Mouse (Mus musculus) hindbrain, embryonic 16.5 days (tissue): ENCODE measurements around the gene Gm21985. TPM values are rescaled to one million over a fixed set of nuclear protein-coding genes. Genes with fewer than 3 reads are reported as not detected.
"Not testable (repeated sequence)": the region's sequence is repeated elsewhere in the genome, so short reads cannot be mapped to it uniquely, and the experiment has no call there.

ENCODE experiments used
- ATAC-seq: fragments of 200-750 bp; cut with Nextera tagmentation; 2 replicates; pipeline ENCODE4 v1.8.0; 2017; ENCODE audit warnings: moderate TSS enrichment, moderate library complexity
- H3K27ac ChIP-seq: fragments of 300-500 bp; sonication (generic); 2 replicates; pipeline ENCODE4 v1.5.1; 2014; ENCODE audit warnings: low read depth, mild to moderate bottlenecking, control low read depth, low read length, moderate library complexity
- H3K27me3 ChIP-seq: fragments of 300-500 bp; sonication (generic); replicated peaks from 2 replicates; pipeline ENCODE4 v1.6.1; 2014; ENCODE audit warnings: low read length; ENCODE audit not compliant: control insufficient read depth, insufficient read depth
- H3K36me3 ChIP-seq: fragments of 300-500 bp; sonication (generic); 2 replicates; pipeline ENCODE4 v1.6.1; 2014; ENCODE audit warnings: mild to moderate bottlenecking, low read length, moderate library complexity, mixed read lengths; ENCODE audit not compliant: control insufficient read depth, insufficient read depth
- H3K4me1 ChIP-seq: fragments of 300-500 bp; sonication (generic); 2 replicates; pipeline ENCODE4 v1.6.1; 2014; ENCODE audit warnings: low read depth, low read length; ENCODE audit not compliant: control insufficient read depth, insufficient read depth
- H3K4me2 ChIP-seq: fragments of 300-500 bp; sonication (generic); 2 replicates; pipeline ENCODE4 v1.6.1; 2014; ENCODE audit warnings: mild to moderate bottlenecking, low read length, control low read depth, moderate library complexity
- H3K4me3 ChIP-seq: fragments of 300-500 bp; sonication (generic); 2 replicates; pipeline ENCODE4 v1.5.1; 2014; ENCODE audit warnings: mild to moderate bottlenecking, low read length, control low read depth, moderate library complexity
- H3K9ac ChIP-seq: fragments of 300-500 bp; sonication (generic); 2 replicates; pipeline ENCODE4 v1.6.1; 2014; ENCODE audit warnings: low read depth, mild to moderate bottlenecking, control low read depth, low read length, moderate library complexity
- H3K9me3 ChIP-seq: fragments of 300-500 bp; sonication (generic); 2 replicates; pipeline ENCODE4 v1.6.1; 2014; ENCODE audit warnings: mild to moderate bottlenecking, low read length, moderate library complexity; ENCODE audit not compliant: control insufficient read depth
- WGBS: fragments of 180-500 bp; shearing (Covaris S2); extraction: QIAGEN DNeasy Blood & Tissue Kit; methylation state at CpG from one replicate; pipeline ENCODE4 v1.1.7; 2014; 5-methylcytosine and 5-hydroxymethylcytosine counted together
- polyA plus RNA-seq: library from polyadenylated mRNA; unstranded; fragments of >200 nt; fragmentation: Nextera tagmentation; extraction: Ambion mirVana; gene quantifications from 2 replicates; pipeline ENCODE4 v1.2.1, GENCODE M21; 2015

Gm21985 gene
- polyA plus RNA-seq, 1 experiment from 2014 or later: not detected

DNA sequence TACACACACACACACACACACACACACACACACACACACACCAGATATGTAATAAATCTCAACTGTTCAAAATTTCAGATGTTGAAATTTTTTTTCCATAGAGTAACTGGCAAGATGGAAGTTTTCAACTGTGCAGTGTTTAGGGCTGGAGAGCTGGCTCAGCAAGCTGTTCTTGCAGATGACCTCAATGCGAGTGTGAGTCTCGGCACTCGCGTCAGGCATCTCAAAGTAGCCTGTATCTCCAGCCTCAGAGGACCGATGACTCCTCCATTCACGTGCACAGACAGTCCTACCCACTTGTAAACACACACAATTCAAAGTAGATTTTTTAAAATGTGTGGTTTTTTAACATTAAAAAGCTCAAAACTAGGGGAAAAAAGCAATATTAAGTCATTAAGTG is 7.4 kb downstream of the Gm21985 start:
- no peak for ATAC-seq
- peaks cover 6% of the 10 kb centered on the region for H3K4me1 ChIP-seq
- H3K9ac ChIP-seq: no peak overlapping the region
- no peaks in the 10 kb centered on the region for H3K27me3 ChIP-seq
- H3K4me3 ChIP-seq: no peak overlapping the region
- H3K27ac ChIP-seq: no peak overlapping the region
- WGBS: 94% methylated on average over 6 of the region's 6 CpGs
- H3K9me3 ChIP-seq: no peaks in the 10 kb centered on the region
- H3K36me3 ChIP-seq: no peaks in the 10 kb centered on the region
- no peak overlapping the region for H3K4me2 ChIP-seq

DNA sequence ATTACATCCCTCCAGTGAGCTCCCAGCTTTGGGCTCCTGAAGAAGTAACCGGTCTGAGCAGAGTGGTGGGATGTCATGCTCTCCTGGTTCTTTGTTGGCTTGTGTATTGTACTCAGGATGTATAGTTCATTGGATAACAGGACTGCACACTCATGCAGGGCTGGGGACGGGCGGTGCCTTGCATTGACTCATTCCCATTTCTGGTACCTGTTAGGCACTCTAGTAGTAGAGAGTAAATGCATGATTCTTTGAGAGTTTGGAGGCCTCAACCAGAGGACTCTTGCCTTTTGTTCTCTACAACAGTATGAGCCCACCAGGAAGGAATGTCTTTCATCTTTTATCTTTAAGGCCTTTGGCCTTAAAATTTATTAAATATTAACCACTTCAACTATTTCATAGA is 10.8 kb downstream of the Gm21985 start:
- no peaks in the 10 kb centered on the region for H3K4me1 ChIP-seq
- H3K9ac ChIP-seq: no peak overlapping the region
- no peak overlapping the region for H3K27ac ChIP-seq
- H3K4me3 ChIP-seq: no peak overlapping the region
- H3K27me3 ChIP-seq: no peaks in the 10 kb centered on the region
- no peak overlapping the region for H3K4me2 ChIP-seq
- 85% methylated on average over 3 of the region's 3 CpGs for WGBS
- no peaks in the 10 kb centered on the region for H3K36me3 ChIP-seq
- no peak for ATAC-seq
- H3K9me3 ChIP-seq: no peaks in the 10 kb centered on the region

DNA sequence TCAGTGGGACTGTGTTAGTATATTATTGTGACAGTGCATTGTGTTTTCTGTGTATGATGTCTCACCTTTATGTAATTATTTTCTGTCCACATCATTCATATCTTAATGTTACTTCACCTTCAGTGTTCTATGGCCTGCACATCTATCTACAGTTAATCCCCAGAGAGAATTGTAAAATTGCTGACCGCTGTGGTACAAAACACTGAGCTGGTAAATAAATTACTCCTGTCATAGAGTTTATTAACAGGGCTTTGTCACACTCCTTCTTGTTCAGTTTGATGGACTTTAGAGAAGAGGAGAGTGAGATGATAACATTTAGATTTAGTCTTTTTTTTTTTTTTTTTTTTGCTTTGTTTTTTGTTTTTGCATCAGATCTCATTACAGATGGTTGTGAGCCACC is 16.7 kb downstream of the Gm21985 start:
- H3K4me3 ChIP-seq: no peak overlapping the region
- H3K9me3 ChIP-seq: no peaks in the 10 kb centered on the region
- 80% methylated on average over 1 of the region's 1 CpGs for WGBS
- no peak for ATAC-seq
- no peaks in the 10 kb centered on the region for H3K27me3 ChIP-seq
- H3K27ac ChIP-seq: no peak overlapping the region
- H3K9ac ChIP-seq: no peak overlapping the region
- no peak overlapping the region for H3K4me2 ChIP-seq
- H3K4me1 ChIP-seq: peaks cover 8% of the 10 kb centered on the region
- H3K36me3 ChIP-seq: no peaks in the 10 kb centered on the region

DNA sequence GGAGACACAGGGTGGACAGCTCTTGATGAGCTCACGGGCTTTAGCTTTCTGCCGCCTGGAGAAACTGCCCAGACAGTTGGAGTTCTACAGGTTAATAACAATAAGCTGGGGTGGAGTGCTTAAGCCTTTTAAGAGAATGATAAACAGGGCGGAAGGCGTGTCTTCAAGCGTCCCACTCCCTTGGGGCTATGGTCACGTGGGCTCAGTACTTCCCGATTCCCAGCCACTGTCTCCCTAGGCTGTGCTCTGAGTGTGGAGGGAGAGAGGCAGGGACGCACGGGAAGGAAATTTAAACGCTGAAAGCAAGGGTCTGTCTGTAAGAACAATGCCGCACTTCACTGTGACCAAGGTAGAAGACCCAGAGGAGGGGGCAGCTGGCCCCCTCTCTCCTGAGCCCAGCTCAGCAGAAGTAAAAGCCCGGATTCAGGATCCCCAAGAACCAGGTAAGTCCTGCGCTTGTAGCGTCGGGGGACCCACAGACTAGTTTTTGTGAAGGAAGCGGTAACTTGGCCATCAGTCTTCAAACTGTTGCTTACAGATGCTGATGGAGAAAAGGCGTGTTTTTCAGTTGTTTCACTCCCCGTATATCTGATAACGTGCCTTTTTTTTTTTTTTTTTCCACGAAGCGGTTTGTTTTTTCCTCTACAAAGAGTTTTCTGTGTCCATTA is 18.4 kb downstream of the Gm21985 start:
- under 1% methylated on average over 21 of the region's 21 CpGs for WGBS

DNA sequence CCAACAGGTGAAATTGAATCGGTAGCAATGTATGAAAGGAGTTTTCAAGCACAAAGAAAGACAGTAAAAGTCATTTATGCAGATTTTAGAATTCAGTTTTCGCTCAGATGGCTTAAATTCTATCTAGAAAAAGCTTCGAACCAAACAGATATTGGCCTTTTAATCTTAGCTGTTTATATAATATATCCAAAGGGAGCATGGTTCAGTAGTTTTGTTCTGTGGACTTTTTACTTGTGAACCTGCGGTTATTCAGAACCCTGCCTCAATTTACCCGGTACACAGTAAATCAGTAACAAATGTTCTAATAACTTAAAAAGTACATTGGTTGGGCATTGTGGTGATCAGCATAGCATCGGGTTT is 18.9 kb downstream of the Gm21985 start:
- Histone ChIP-seq H3K9ac (no peak overlapping the region), H3K36me3 (no peaks in the 10 kb centered on the region), H3K4me2 (peak overlapping the region; percentile 87), H3K4me3 (peak overlapping the region; percentile 42; the same call in 1 of the 2 replicates), H3K9me3 (no peaks in the 10 kb centered on the region), H3K27me3 (no peaks in the 10 kb centered on the region), H3K27ac (no peak overlapping the region), H3K4me1 (peaks cover 8% of the 10 kb centered on the region)
- ATAC-seq: no peak
- WGBS: 64% methylated on average over 6 of the region's 6 CpGs

More for the DNA sequence above, 18.4 kb downstream of the Gm21985 start:
- no peak overlapping the region for H3K27ac ChIP-seq
- no peaks in the 10 kb centered on the region for H3K36me3 ChIP-seq
- peak overlapping the region; percentile 87 for H3K4me2 ChIP-seq
- H3K9ac ChIP-seq: peak overlapping the region; percentile 52
- ATAC-seq: peak; percentile 90
- H3K4me3 ChIP-seq: peak overlapping the region; percentile 42
- no peaks in the 10 kb centered on the region for H3K9me3 ChIP-seq
- H3K4me1 ChIP-seq: peaks cover 8% of the 10 kb centered on the region
- no peaks in the 10 kb centered on the region for H3K27me3 ChIP-seq

DNA sequence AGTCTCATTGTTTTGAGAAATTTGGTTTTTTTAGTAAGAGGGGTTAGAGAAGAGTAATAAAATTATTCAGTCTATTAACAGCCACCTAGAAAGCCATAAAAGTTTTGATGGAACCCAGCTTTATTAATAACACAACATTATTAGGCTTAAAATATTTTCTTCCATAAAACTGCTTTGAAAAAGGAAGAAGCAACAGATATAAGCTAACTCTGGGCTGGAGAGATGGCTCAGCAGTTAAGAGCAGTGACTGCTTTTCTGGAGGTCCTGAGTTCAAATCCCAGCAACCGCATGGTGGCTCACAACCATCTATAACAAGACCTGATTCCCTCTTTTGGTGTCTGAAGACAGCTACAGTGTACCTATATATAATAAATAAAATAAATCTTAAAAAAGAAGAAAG is 19.9 kb downstream of the Gm21985 start:
- WGBS: 97% methylated on average over 1 of the region's 1 CpGs
- ATAC-seq: not testable (repeated sequence)

DNA sequence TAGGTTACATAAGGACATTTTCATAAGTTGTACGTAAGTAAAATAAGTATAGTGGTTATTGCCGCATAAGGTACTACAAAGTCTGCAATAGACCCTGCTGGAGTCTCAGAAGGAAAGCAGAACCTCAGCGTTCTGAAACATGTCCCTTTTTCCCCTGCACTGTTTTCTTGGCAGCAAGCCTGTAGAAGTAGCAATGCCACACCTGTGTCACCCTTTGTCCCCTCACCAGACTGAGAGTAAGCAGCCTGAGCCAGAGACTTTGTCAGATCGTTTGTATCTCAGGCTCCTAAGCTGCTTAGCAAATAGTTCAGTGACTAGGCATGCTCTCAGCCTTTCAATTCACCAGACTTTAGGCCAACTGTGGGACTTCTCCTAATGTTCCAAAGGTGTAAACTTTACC is 20.9 kb downstream of the Gm21985 start:
- peaks cover 8% of the 10 kb centered on the region for H3K4me1 ChIP-seq
- H3K9me3 ChIP-seq: no peaks in the 10 kb centered on the region
- no peaks in the 10 kb centered on the region for H3K27me3 ChIP-seq
- 67% methylated on average over 4 of the region's 4 CpGs for WGBS
- ATAC-seq: no peak
- H3K4me2 ChIP-seq: no peak overlapping the region
- H3K4me3 ChIP-seq: no peak overlapping the region
- no peak overlapping the region for H3K27ac ChIP-seq
- no peak overlapping the region for H3K9ac ChIP-seq
- no peaks in the 10 kb centered on the region for H3K36me3 ChIP-seq

More for the DNA sequence above, 19.9 kb downstream of the Gm21985 start:
- not testable (repeated sequence) for H3K9me3 ChIP-seq, H3K4me1 ChIP-seq, H3K36me3 ChIP-seq, H3K27me3 ChIP-seq, H3K4me3 ChIP-seq, H3K9ac ChIP-seq, H3K4me2 ChIP-seq, H3K27ac ChIP-seq

DNA sequence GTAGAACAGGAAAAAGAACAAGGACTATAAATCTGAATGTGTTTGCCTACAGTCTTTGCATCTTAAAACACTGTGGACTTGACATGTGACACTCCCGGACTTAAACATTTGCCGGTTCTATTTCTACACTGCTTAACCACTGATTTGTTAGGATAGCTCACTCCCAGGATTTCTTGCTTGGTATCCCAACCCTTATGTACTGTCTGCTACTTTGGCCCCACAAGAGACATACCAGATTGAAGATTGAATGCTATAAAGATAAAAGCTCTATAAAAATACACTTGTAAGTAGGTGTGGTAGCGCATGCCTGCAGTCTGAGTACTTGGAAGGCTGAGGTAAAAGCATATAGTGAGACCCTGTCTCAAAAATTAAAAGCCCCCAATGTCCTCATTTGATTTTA is 23.4 kb downstream of the Gm21985 start:
- H3K9me3 ChIP-seq: no peaks in the 10 kb centered on the region
- no peaks in the 10 kb centered on the region for H3K27me3 ChIP-seq
- no peaks in the 10 kb centered on the region for H3K36me3 ChIP-seq
- H3K9ac ChIP-seq: no peak overlapping the region
- peaks cover 4% of the 10 kb centered on the region for H3K4me1 ChIP-seq
- H3K27ac ChIP-seq: no peak overlapping the region
- WGBS: 95% methylated on average over 3 of the region's 3 CpGs
- H3K4me2 ChIP-seq: no peak overlapping the region
- no peak overlapping the region for H3K4me3 ChIP-seq
- no peak for ATAC-seq

DNA sequence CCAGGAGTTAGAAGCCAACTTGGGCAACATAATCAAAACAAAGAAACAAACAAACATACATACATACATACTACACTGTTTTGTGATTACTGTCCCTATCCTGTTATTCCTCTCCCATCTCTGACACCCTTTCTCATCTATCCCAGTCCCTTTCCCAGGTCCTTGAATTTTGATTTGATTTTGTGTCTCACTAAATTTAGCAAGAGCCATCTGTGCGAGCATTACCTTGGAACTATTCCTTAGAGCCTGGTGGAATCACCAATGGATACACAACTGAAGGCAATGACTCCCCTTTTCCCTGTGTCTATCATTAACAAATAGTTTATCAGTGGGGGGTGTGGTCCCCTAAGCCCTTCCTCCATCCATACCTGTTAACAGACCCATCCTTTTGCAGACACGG is 26.7 kb downstream of the Gm21985 start:
- 86% methylated on average over 2 of the region's 2 CpGs for WGBS
- no peak for ATAC-seq
- Histone ChIP-seq H3K27me3 (no peaks in the 10 kb centered on the region), H3K4me2 (no peak overlapping the region), H3K4me1 (no peaks in the 10 kb centered on the region), H3K27ac (no peak overlapping the region), H3K9me3 (no peaks in the 10 kb centered on the region), H3K36me3 (no peaks in the 10 kb centered on the region), H3K4me3 (no peak overlapping the region), H3K9ac (no peak overlapping the region)

DNA sequence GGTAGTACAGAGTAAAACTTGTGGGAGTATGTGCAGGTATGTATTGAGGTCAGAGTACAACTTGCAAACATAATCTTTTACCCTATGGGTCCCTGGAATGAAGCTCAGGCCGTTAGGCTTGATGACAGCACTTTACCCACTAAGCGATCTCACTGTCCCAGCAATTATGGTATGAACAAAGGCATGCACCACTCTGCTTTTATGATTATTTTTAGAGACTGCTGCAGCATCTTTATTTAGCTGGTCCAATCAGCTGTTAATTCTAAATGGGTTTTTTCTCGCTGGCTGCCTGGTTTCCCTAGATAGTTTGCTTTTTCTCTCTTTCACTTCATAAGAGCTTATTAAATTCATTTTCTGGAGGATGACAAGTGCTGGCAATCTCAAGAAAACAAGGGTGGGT is 30.1 kb downstream of the Gm21985 start:
- H3K27ac ChIP-seq: no peak overlapping the region
- 72% methylated on average over 3 of the region's 3 CpGs for WGBS
- no peaks in the 10 kb centered on the region for H3K4me1 ChIP-seq
- no peaks in the 10 kb centered on the region for H3K9me3 ChIP-seq
- no peaks in the 10 kb centered on the region for H3K27me3 ChIP-seq
- H3K36me3 ChIP-seq: no peaks in the 10 kb centered on the region
- no peak overlapping the region for H3K4me3 ChIP-seq
- ATAC-seq: no peak
- H3K4me2 ChIP-seq: no peak overlapping the region
- no peak overlapping the region for H3K9ac ChIP-seq
